Mouse (Mus musculus) induced T-regulatory cell, adult 2 months (primary cell): ENCODE data around the gene Atl2.

Source experiments
- DNase-seq: peaks from one replicate; pipeline ENCODE4 v3.0.0-alpha.2; 2012; ENCODE audit warnings: low read depth

The Atl2 gene

DNA sequence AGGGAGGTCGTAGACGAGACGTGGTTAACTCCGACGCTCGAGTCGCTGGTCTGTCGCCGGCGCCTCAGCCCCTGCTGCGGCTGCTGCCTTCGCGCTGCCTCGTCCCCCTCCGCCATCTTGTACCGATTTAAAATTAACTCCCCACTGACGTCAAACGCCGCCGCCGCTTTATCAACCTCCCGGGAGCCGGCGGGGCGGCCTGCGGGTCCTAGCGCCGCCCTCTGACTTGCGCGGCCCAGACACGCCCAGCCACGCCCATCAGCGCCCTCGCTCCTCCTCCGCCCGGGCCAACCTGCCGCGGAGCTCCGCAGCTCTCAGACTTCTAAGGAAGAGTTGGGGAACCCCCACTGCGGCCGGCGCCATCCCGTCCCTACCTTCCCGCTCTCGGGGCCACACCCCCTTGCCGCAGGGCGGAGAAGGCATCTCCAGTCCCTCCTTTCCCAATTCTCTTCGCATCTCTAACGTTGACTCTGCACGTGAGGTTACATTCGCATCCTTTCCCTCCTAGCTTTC lies at the start of gene Atl2:
TSS of gene Atl2 (minus strand) at position 213 of the 513 bp plus-strand sequence.
- DNase-seq, result peak; percentile 97

- no peak for DNase-seq
These were observed 48.9 kb upstream of the Atl2 start for GRCm38 (mm10) chr17:79944851-79945250.

DNA sequence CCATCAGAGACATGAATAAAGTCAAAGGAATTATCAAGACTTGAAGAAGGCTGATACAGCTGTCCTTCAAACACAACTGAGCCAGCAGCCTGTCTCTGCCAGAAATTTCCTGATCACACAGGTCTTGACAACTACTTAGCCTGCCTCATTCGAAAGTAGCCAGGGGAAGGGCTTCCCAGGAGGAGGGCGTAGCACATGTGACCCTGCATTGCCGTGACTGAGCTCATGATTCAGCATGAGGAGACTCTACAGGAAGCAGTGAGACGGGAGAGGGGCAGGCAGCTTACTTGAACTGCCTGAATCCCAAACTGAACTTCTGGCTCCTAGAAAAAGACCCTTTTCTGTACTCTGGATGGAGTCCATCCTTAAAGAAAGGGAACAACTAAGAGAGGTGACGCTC lies 46.5 kb upstream of the Atl2 start:
- no peak for DNase-seq

GRCm38 (mm10) chr17:79939133-79939532 lies 43.2 kb upstream of the Atl2 start:
- DNase-seq, result no peak

DNA sequence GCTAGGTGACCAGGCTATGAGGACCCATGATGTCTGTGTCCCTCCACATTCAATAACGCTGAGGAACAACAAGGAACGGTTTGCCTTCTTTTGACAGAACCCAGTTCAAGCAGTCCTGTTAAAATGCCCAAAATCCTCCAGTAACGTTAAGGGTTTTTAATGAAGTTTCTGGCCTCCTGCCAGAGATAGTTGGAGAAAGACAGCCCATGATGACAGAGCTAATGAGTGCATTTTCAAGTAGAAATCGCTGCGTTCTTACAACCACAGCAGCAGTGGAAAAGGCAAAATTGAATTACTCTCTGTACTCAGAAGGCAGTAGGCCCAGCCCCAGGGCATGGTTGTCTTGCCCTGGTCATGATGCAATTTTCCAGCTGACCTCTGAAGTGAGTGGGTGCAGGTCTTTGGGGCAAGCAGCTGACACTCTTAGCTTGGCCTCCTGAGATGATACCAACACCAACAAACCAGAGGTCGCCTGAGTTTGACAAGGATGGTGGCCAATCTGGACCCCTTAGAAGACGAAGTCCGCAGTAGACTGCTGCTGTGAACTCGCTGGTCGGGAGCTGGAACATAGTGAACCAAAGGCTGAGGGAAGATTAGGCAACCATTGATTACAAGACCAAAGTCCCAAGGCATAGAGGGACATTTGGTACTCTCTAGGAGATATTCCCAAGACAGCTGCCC lies 42.1 kb upstream of the Atl2 start:
- no peak for DNase-seq

DNA sequence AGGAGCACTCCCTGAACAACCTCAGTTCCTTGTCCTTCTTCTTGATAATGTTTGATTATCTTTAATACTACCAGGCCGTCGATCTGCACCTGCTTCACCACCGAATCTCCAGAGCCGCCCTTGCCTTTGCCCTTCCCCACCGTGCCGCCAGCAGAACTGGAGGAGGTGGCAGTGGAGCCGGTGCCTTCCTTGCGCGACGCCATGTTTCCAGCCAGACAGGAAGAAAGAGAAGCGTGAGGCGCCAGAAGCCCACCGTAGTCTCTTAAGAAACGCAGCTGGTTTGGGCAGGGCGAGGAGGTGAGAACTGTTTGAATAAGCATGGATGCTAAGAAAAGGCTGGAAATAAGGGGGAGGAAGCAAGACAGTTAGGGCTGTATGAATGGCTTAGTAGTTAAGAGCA lies 38.4 kb upstream of the Atl2 start:
- no peak for DNase-seq

DNA sequence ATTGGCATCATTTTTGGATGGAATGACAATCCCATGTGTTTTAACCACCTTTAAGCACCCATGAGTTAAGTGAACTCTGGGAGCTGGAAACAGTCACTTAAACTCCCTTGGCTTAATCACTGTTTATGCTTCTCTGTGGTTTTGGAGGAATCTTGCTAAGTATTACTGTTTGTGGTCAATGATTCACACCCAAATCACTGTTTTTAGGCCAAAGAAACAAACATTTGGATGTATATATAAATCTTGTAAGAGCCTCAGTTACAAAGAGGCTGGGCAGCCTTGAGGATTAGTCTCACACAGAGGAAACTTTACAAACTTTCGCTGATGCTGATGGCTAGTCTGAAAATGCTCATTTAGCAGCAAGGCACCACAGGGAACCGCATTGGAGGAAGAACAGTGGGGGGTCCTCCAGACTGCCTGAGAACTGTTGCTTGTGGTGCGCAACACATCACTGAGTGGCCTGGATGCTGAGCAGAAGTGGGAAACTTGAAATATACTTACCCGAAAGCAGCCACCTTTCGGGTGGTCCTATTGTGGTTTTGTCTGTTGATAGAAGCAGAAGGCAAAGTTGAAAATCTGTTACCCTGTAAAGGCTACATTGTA lies 36.9 kb upstream of the Atl2 start:
- no peak for DNase-seq

DNA sequence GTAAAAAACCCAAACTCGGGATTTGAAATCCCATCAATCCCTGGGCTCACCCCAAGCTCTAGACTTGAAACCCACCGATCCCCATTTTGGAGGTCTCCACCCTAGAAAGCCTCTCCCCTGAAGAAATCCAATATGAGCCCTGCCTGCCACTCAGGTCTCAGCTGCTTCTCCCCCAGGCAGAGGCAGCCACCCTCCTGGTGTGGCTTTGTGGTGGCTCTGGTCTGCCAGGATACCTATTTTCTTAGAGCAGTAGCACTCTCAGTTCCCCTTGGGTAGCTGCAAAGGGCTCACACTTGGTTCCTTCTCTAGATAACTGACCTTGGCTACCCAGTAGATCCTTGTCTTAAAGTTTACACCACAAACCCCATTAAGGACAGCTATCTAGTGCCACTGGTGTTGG lies 31.2 kb upstream of the Atl2 start:
- DNase-seq, result no peak

GRCm38 (mm10) chr17:79926486-79926885 lies 30.6 kb upstream of the Atl2 start:
- no peak for DNase-seq

DNA sequence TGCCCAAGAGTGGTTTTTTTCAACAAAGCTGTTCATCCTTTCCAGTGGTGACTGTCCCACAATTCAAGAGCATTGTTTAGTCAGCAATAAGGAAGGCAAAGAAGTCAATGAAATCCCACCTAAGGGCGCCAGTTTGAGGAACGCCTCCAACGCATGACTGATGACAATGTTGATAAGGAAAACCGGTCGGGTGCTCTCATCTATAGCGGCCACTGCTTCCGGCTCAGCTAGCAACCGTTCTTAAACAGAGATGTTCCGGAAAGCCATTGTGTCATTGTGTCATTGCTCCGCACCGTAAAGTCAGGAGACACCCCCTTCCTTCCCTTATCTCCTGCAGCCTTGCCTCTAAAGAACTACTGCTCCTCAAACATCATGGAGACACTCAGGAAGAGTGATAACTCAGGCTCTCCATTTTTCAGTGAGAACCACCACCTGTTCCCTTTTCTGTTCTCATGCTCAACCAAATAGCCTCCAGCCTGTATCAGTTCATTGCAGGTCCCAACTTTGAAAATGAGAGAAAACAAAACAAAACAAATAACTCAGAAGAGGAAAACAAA lies 30.0 kb upstream of the Atl2 start:
- peak; percentile 16 for DNase-seq

- DNase-seq, result no peak
These were observed 24.4 kb upstream of the Atl2 start for GRCm38 (mm10) chr17:79920355-79920754.

GRCm38 (mm10) chr17:79919566-79920350 lies 23.8 kb upstream of the Atl2 start:
- DNase-seq, result no peak

DNA sequence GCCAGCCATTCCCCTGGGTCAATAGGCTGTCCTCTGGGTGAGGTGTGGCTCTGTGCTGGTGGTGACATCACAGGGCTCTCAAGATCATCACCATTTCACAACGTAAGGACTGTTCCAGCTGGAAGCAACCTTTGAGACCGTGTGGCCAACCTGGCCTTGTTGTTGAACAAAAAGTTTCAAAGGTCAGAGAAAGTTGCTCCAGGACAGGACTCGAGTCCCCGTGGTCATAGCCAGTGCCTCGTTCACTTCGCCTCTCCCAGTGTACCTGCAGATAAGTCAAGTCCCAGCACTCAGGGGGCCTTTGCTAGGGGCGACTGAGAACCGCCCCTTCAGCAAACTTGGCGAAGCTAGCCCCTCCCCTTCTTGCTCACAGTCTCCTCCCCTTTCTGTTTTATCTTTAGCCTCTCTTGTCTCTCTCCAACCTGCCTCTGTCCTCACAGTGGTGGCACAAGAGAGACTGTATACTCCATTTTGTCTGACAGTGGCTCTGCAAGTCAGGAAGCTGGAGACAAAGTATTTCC lies 22.6 kb upstream of the Atl2 start:
- DNase-seq, result peak; percentile 9

- DNase-seq, result peak; percentile 38
These were observed 21.1 kb upstream of the Atl2 start for GRCm38 (mm10) chr17:79916996-79917395.

DNA sequence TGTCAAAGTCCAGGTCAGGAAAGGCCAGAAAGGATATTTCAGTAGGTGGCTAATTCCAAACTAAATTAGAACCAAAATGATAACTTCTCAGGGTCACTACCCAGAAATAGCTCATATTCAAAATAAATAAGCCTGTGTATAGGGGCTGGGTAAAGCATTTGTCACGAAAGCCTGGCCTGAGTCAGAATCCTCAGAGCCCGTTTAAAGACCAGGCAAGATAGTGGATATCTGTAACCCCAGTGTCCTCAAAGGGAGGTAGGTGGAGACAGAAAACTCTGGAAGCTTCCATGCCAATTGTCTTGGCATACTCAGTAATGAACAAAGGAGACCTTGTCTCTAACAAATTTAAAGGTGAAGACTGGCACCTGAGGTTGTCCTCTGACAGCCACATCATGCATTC lies 16.3 kb upstream of the Atl2 start:
- DNase-seq, result no peak

DNA sequence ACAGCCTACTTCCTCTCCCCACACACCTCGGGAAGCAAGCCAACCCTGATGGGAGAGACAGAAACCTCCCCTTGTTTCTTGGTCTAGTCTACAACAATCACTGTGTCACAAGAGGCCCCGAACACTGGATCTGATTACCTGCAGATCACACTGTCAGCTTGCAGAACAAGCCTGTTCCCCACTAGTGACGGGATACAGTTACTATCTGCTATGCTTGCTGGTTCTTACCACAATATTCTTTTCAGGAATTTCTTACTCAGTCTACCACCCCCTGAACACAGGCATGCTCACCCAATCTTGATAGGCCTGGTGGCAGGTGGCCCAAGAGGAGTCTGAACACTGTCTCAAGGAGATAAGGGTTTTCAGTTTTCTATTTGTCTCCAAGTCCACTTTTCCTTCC lies 15.8 kb upstream of the Atl2 start:
- DNase-seq, result no peak

- no peak for DNase-seq
These were observed 13.6 kb upstream of the Atl2 start for GRCm38 (mm10) chr17:79909571-79909970.

DNA sequence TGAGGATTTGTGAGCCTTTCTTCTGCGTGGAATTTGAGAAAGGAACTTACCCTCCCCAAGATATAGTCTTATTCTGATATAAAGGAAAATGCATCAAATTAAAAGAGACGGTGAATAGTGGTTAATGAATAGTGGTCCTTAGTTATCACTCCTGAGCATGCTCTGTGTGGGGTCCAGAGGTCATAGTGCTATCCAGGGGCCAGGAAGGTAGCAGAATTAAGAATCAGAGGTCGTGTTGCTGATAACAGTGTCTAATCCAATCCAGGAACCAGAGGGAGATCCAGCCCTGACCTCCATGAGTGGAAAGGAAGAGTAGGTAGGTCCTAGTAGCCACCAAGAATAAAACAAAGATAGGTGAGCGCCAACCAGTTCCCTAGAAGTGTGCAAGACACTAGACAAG lies 11.8 kb upstream of the Atl2 start:
- DNase-seq, result no peak

- no peak for DNase-seq
These were observed 11.0 kb upstream of the Atl2 start for GRCm38 (mm10) chr17:79906791-79907494.

DNA sequence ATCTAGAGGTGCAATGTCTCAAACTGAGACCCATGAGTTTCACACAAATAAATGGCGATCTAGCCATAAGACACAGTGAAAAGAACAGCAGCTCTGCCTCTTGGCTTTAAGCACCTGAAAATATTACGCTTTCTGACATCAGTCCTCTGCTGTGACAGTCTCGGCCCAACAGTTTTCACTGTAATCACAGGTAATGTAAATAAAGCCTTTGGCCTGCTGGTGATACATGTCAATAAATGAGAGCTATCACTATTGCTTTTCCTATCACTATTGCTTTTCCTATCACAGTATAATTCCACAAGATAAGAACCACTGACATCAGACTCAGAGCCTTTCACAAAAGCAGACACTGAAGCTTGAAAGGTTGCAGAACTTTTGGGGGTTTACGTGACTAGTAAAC lies 8.7 kb upstream of the Atl2 start:
- DNase-seq, result no peak

DNA sequence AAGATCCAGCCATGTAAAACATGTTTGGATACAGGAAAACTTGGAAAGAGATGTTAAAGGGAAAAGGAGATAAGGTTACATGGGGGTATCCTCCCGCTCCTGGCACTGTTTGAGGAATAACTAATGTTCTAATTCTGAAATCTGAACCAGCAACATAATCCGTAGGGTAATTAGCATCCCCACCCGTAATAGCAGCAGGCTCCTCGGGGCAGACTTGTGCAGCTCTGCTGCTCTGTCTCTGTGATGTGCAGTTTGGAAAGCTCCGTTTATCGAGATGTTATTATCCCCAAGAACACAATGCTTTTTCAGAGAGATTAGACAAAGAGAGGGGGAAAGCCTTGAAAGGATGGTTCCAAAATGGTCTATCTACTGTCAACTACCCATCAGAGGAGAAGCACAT lies 5.3 kb upstream of the Atl2 start:
- no peak for DNase-seq
